ENCODE assay signal across 8 mouse cellular contexts in the genomic region with DNA sequence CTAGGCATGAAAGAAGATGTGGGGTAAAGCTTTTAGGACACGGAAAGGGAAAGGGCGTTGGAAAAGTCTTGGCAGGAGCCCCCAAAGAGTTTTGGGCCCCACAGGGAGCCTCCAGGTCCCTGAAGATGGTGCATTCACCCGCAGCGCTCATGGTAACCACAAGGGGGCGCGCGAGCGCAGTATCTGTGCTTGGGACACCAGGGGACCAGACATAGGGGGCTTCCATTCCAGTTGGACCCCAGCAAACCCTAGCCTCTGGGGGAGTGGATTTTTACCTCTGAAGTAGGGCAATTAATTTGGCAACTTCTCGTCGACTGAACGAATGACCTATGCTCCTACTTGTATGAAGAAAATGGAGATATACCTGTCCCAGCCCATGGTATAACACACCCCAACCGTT.
DNase-seq lines count a peak whose midpoint lies in the region; TF ChIP-seq lines count a peak whose summit lies in the region.

No protein-coding gene starts in this region.

- no peaks in the 10 kb centered on the region; the same call in 1 of the 2 replicates for H3K27me3 ChIP-seq in ES-Bruce4 (ENCODE audit: control insufficient read depth, insufficient read depth, low read length, poor library complexity, severe bottlenecking)

- TF ChIP-seq CTCF in ES-Bruce4 (IDR thresholded peaks at IDR 0.05; ENCODE audit: low read depth, low read length): peak; percentile 81

- H3K9ac ChIP-seq in ES-Bruce4 (ENCODE audit: low read depth, poor library complexity, severe bottlenecking): no peak overlapping the region

- TF ChIP-seq EP300 in ES-Bruce4 (IDR thresholded peaks at IDR 0.05; ENCODE audit: insufficient read depth, low read depth, low read length): no peak

- TF ChIP-seq POLR2A in ES-Bruce4 (IDR thresholded peaks at IDR 0.05; ENCODE audit: insufficient read depth, low read length): no peak

- no peaks in the 10 kb centered on the region for H3K36me3 ChIP-seq in ES-Bruce4 (ENCODE audit: control insufficient read depth, insufficient read depth, low read length, poor library complexity, severe bottlenecking)

- peak; percentile 38 for DNase-seq in adrenal gland, adult 8-10 months
- DNase-seq in embryo, embryonic 10.5 days (ENCODE audit: low spot score): peak; percentile 83
- peak; percentile 26 to 39 for DNase-seq in heart, adult 9 months (ENCODE audit: low spot score in 2 of 2)
- peak; percentile 27 to 74 for DNase-seq in layer of hippocampus, adult 8-10 months (ENCODE audit: low spot score in 2 of 2)
- peak; percentile 60 for DNase-seq in lung, postnatal 25 days (ENCODE audit: low spot score)
- peak; percentile 72 for DNase-seq in right cerebral cortex, postnatal 4 days
- peak; percentile 22 for DNase-seq in yolk sac, embryonic 10.5 days (ENCODE audit: low spot score)

- H3K4me1 ChIP-seq in ES-Bruce4 (ENCODE audit: control insufficient read depth, insufficient read depth, low read length): no peaks in the 10 kb centered on the region

- no peak overlapping the region for H3K27ac ChIP-seq in ES-Bruce4 (ENCODE audit: insufficient read depth, low read length)

- H3K4me3 ChIP-seq in ES-Bruce4 (ENCODE audit: low read depth, low read length): no peak overlapping the region

- H3K9me3 ChIP-seq in ES-Bruce4 (replicated peaks; ENCODE audit: control insufficient read depth, insufficient read depth, low read length, poor library complexity, severe bottlenecking): no peaks in the 10 kb centered on the region

Comparison
In these comparisons a context has a peak if more than half of its experiments do, and no peak if none do; other contexts are left out.
1. DNase-seq: peak in every context shown above with its lines; median percentile 83 in embryo, embryonic 10.5 days; 72 in right cerebral cortex, postnatal 4 days; 60 in lung, postnatal 25 days; 50 in layer of hippocampus, adult 8-10 months; 38 in adrenal gland, adult 8-10 months; 32 in heart, adult 9 months; 22 in yolk sac, embryonic 10.5 days.